7 mouse cellular contexts compared by ENCODE assay signal in genomic region chr6:128838342-128839265, GRCm38 (mm10). TPM values are rescaled to one million over a fixed set of nuclear protein-coding genes. Genes with fewer than 3 reads are reported as not detected.
DNase-seq lines count a peak whose midpoint lies in the region; ATAC-seq lines count a peak whose summit lies in the region.

No protein-coding gene starts in this region.

- H3K36me3 ChIP-seq in intestine, embryonic 16.5 days (ENCODE audit: control insufficient read depth, insufficient read depth, low read length), result no peaks in the 10 kb centered on the region
- no peaks in the 10 kb centered on the region for H3K36me3 ChIP-seq in midbrain, embryonic 10.5 days

- under 1% methylated on average over 49 of the region's 49 CpGs for WGBS in intestine, embryonic 16.5 days
- under 1% methylated on average over 49 of the region's 49 CpGs for WGBS in midbrain, embryonic 10.5 days

- H3K4me3 ChIP-seq in intestine, embryonic 16.5 days (ENCODE audit: low read length), result peak overlapping the region; percentile 73
- peak overlapping the region; percentile 74 for H3K4me3 ChIP-seq in midbrain, embryonic 10.5 days

- peak; percentile 55 for ATAC-seq in intestine, embryonic 16.5 days

- H3K4me1 ChIP-seq in intestine, embryonic 16.5 days (ENCODE audit: control insufficient read depth, insufficient read depth, low read length), result peaks cover 14% of the 10 kb centered on the region; the same call in 1 of the 2 replicates
- H3K4me1 ChIP-seq in midbrain, embryonic 10.5 days, result peaks cover 30% of the 10 kb centered on the region

- H3K27ac ChIP-seq in intestine, embryonic 16.5 days (ENCODE audit: low read length), result peak overlapping the region; percentile 96
- peak overlapping the region; percentile 93 for H3K27ac ChIP-seq in midbrain, embryonic 10.5 days (replicated peaks)

- peak overlapping the region; percentile 77 for H3K4me2 ChIP-seq in intestine, embryonic 16.5 days (ENCODE audit: low read depth, low read length)

- no peaks in the 10 kb centered on the region for H3K9me3 ChIP-seq in intestine, embryonic 16.5 days (ENCODE audit: control insufficient read depth, low read length)
- H3K9me3 ChIP-seq in midbrain, embryonic 10.5 days (replicated peaks), result no peaks in the 10 kb centered on the region

- peak overlapping the region; percentile 82 for H3K9ac ChIP-seq in intestine, embryonic 16.5 days (ENCODE audit: low read depth, low read length)

- no peaks in the 10 kb centered on the region for H3K27me3 ChIP-seq in intestine, embryonic 16.5 days (replicated peaks; ENCODE audit: control insufficient read depth, insufficient read depth, low read length)
- 0 out of 2 replicates have a peak, but pooled peaks cover 5% of the 10 kb centered on the region for H3K27me3 ChIP-seq in midbrain, embryonic 10.5 days (ENCODE audit: low read depth, poor library complexity, severe bottlenecking)

- intact Hi-C loops in gastrocnemius, postnatal 36 days (cut with DNase I), result loop anchor here (1.0 to 10.0 kb wide), 3 partner anchors 33 to 394 kb away; no protein-coding TSS in a partner anchor
- intact Hi-C loops in left cerebral cortex, postnatal 36 days (cut with DNase I), result loop anchor here (1.0 kb wide), 1 partner anchor 74 kb away; no protein-coding TSS in a partner anchor

- DNase-seq in adrenal gland, postnatal 10 days, result peak; percentile 92
- DNase-seq in embryo, embryonic 11.5 days (ENCODE audit: low read depth, low spot score), result peak; percentile 86
- DNase-seq in gastrocnemius, postnatal 36 days, result peak; percentile 82 to 93
- peak; percentile 88 to 90 for DNase-seq in left cerebral cortex, postnatal 36 days (ENCODE audit: low spot score in 2 of 2)
- DNase-seq in midbrain, embryonic 10.5 days (ENCODE audit: low spot score), result peak; percentile 87
- peak; percentile 93 for DNase-seq in skeletal muscle tissue, adult 2 months (ENCODE audit: low read depth, low spot score)

RNA-seq across cellular contexts. Expression of gene Klrb1b, which starts 12.5 kb away (rescaled TPM):
- total RNA-seq in adrenal gland, postnatal 10 days (2021), result under 1 TPM; 0.33 to 0.72 TPM
- not detected for total RNA-seq in gastrocnemius, postnatal 36 days (2021)
- 1.1 and 1.4 TPM in 2 replicates for polyA plus RNA-seq in intestine, embryonic 16.5 days (2015; fragmentation: Nextera tagmentation; extraction: Ambion mirVana)
- not detected for total RNA-seq in left cerebral cortex, postnatal 36 days (2021)
- polyA plus RNA-seq in midbrain, embryonic 10.5 days (2016; fragmentation: Nextera tagmentation; extraction: Ambion mirVana), result not detected in 2 replicates

RNA-seq across cellular contexts. Expression of gene Gm44511, which starts 12.5 kb away (rescaled TPM):
- not detected for total RNA-seq in adrenal gland, postnatal 10 days (2021)
- total RNA-seq in gastrocnemius, postnatal 36 days (2021), result not detected
- 0.38 TPM in 1 of 2 replicates, not detected in the other for polyA plus RNA-seq in intestine, embryonic 16.5 days (2015; fragmentation: Nextera tagmentation; extraction: Ambion mirVana)
- total RNA-seq in left cerebral cortex, postnatal 36 days (2021), result not detected
- not detected in 2 replicates for polyA plus RNA-seq in midbrain, embryonic 10.5 days (2016; fragmentation: Nextera tagmentation; extraction: Ambion mirVana)

RNA-seq across cellular contexts. Expression of gene Clec2i, which starts 48.8 kb away (rescaled TPM):
- under 1 TPM; 0.30 to 0.39 TPM for total RNA-seq in adrenal gland, postnatal 10 days (2021)
- under 1 TPM in 1 of 2 experiments, not detected in 1; 0.18 TPM for total RNA-seq in gastrocnemius, postnatal 36 days (2021)
- polyA plus RNA-seq in intestine, embryonic 16.5 days (2015; fragmentation: Nextera tagmentation; extraction: Ambion mirVana), result 0.22 and 0.40 TPM in 2 replicates
- not detected for total RNA-seq in left cerebral cortex, postnatal 36 days (2021)
- polyA plus RNA-seq in midbrain, embryonic 10.5 days (2016; fragmentation: Nextera tagmentation; extraction: Ambion mirVana), result 0.16 TPM in 1 of 2 replicates, not detected in the other

RNA-seq across cellular contexts. Expression of gene Klrb1c, which starts 49.6 kb away (rescaled TPM):
- under 1 TPM; 0.54 to 0.55 TPM for total RNA-seq in adrenal gland, postnatal 10 days (2021)
- total RNA-seq in gastrocnemius, postnatal 36 days (2021), result not detected
- 0.13 and 0.38 TPM in 2 replicates for polyA plus RNA-seq in intestine, embryonic 16.5 days (2015; fragmentation: Nextera tagmentation; extraction: Ambion mirVana)
- not detected for total RNA-seq in left cerebral cortex, postnatal 36 days (2021)
- not detected in 2 replicates for polyA plus RNA-seq in midbrain, embryonic 10.5 days (2016; fragmentation: Nextera tagmentation; extraction: Ambion mirVana)

RNA-seq across cellular contexts. Expression of gene BC035044, which starts 52.3 kb away (rescaled TPM):
- total RNA-seq in adrenal gland, postnatal 10 days (2021), result 1 to 10 TPM; 1.6 to 2.5 TPM
- not detected for total RNA-seq in gastrocnemius, postnatal 36 days (2021)
- polyA plus RNA-seq in intestine, embryonic 16.5 days (2015; fragmentation: Nextera tagmentation; extraction: Ambion mirVana), result 1.6 and 1.9 TPM in 2 replicates
- total RNA-seq in left cerebral cortex, postnatal 36 days (2021), result 1 to 10 TPM; 1.3 to 1.4 TPM
- polyA plus RNA-seq in midbrain, embryonic 10.5 days (2016; fragmentation: Nextera tagmentation; extraction: Ambion mirVana), result 1.3 and 1.4 TPM in 2 replicates

Comparison
In these comparisons a context has a peak if more than half of its experiments do, and no peak if none do; other contexts are left out.
1. Peak in every context shown above with its lines: DNase-seq, ATAC-seq, H3K4me3 ChIP-seq and H3K27ac ChIP-seq.